Mouse (Mus musculus): ENCODE measurements around the gene Dner. TPM values are rescaled to one million over a fixed set of nuclear protein-coding genes. Genes with fewer than 3 reads are reported as not detected.
"Not testable (repeated sequence)": the region's sequence is repeated elsewhere in the genome, so short reads cannot be mapped to it uniquely, and the experiment has no call there.

Gene Dner
- total and polyA plus RNA-seq, 3 experiments, result not detected

DNA sequence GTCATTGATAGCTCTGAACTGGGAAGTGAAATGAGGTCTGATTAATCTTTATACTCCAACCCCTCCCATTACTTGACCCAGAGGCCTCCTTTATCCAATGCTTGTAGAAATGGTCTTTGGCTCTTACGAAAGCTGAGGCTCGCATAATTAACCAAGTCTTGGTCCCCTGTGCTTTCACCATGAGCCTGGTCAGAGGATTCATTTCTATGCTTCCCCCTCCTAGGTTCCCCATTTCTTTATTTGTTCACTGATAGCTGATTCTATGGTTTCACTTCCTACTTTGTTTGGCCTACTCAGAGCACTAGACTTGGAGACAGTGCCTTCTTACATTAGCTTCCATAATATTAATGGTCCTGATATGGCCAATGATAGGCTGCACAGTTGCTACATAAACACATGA, 345.8 kb downstream of the Dner start:
- Histone ChIP-seq H3K4me1 (ENCODE audit: control insufficient read depth in 1 of 2, insufficient read depth in 2 of 2, low read length in 2 of 2) (no peaks in the 10 kb centered on the region), H3K36me3 (ENCODE audit: control insufficient read depth in 1 of 2, insufficient read depth in 2 of 2, low read length in 2 of 2) (no peaks in the 10 kb centered on the region), H3K27ac (ENCODE audit: control insufficient read depth, low read depth, low read length) (no peak overlapping the region), H3K9me3 (replicated peaks; ENCODE audit: insufficient read depth, low read length) (no peaks in the 10 kb centered on the region), H3K27me3 (ENCODE audit: control insufficient read depth in 1 of 2, insufficient read depth in 2 of 2, low read length in 2 of 2) (no peaks in the 10 kb centered on the region), H3K79me2 (ENCODE audit: control insufficient read depth, insufficient read depth, low read length, poor library complexity) (no peaks in the 10 kb centered on the region), H3K9ac (ENCODE audit: control insufficient read depth, low read depth, low read length, poor library complexity, severe bottlenecking) (no peak overlapping the region), H3K4me3 (ENCODE audit: control insufficient read depth in 1 of 2, insufficient read depth in 1 of 2, low read depth in 2 of 2, low read length in 2 of 2) (no peak overlapping the region)
- TF ChIP-seq MXI1 (IDR thresholded peaks at IDR 0.05; ENCODE audit: low read depth, low read length), result no peak
- TF ChIP-seq HCFC1 (IDR thresholded peaks at IDR 0.05; ENCODE audit: low read depth, low read length), result no peak
- TF ChIP-seq NELFE (IDR thresholded peaks at IDR 0.05; ENCODE audit: low read depth, low read length), result no peak
- no peak for TF ChIP-seq ETS1 (IDR thresholded peaks at IDR 0.05; ENCODE audit: low read depth, low read length)
- TF ChIP-seq MYC (IDR thresholded peaks at IDR 0.05; ENCODE audit: low read depth, low read length), result no peak
- TF ChIP-seq CTCF (IDR thresholded peaks at IDR 0.05 in 2 of 3, conservative IDR thresholded peaks at IDR 0.05 in 1 of 3; ENCODE audit: control insufficient read depth in 1 of 3, insufficient read depth in 1 of 3, low read depth in 2 of 3, low read length in 3 of 3, poor library complexity in 1 of 3, severe bottlenecking in 1 of 3), result no peak
- TF ChIP-seq UBTF (IDR thresholded peaks at IDR 0.05; ENCODE audit: borderline replicate concordance, insufficient read depth, low read depth, low read length), result no peak
- TF ChIP-seq ZMIZ1 (IDR thresholded peaks at IDR 0.05; ENCODE audit: low read depth, low read length), result no peak
- no peak for TF ChIP-seq MYB (IDR thresholded peaks at IDR 0.05; ENCODE audit: low read depth, low read length)
- TF ChIP-seq RCOR1 (IDR thresholded peaks at IDR 0.05; ENCODE audit: low read depth, low read length), result no peak
- DNase-seq (ENCODE audit: low read depth, low spot score), result no peak

GRCm38 (mm10) chr1:84347796-84348476, 348.1 kb downstream of the Dner start:
- Histone ChIP-seq H3K27ac (ENCODE audit: control insufficient read depth, low read depth, low read length) (no peak overlapping the region), H3K9me3 (replicated peaks; ENCODE audit: insufficient read depth, low read length) (no peaks in the 10 kb centered on the region)
- TF ChIP-seq ETS1 (IDR thresholded peaks at IDR 0.05; ENCODE audit: low read depth, low read length), result no peak
- TF ChIP-seq TAL1 (IDR thresholded peaks at IDR 0.05; ENCODE audit: low read length), result no peak
- no peak for TF ChIP-seq ZMIZ1 (IDR thresholded peaks at IDR 0.05; ENCODE audit: low read depth, low read length)
- no peak for TF ChIP-seq ZKSCAN1 (IDR thresholded peaks at IDR 0.05; ENCODE audit: low read depth, low read length)
- TF ChIP-seq CHD2 (IDR thresholded peaks at IDR 0.05; ENCODE audit: low read length), result no peak
- TF ChIP-seq MAX (IDR thresholded peaks at IDR 0.05; ENCODE audit: low read length), result no peak
- no peak for TF ChIP-seq POLR2AphosphoS5 (IDR thresholded peaks at IDR 0.05; ENCODE audit: borderline replicate concordance, low read depth, low read length)
- no peak for TF ChIP-seq ZNF384 (IDR thresholded peaks at IDR 0.05; ENCODE audit: low read depth, low read length)
- no peak for TF ChIP-seq NRF1 (IDR thresholded peaks at IDR 0.05; ENCODE audit: insufficient read depth, low read depth, low read length, poor library complexity, severe bottlenecking)
- TF ChIP-seq MXI1 (IDR thresholded peaks at IDR 0.05; ENCODE audit: low read depth, low read length), result no peak
- TF ChIP-seq JUND (IDR thresholded peaks at IDR 0.05; ENCODE audit: low read depth, low read length), result no peak
- TF ChIP-seq GATA1 (IDR thresholded peaks at IDR 0.05; ENCODE audit: low read depth, low read length), result no peak
- TF ChIP-seq CHD1 (IDR thresholded peaks at IDR 0.05; ENCODE audit: low read depth, low read length), result no peak
- TF ChIP-seq UBTF (IDR thresholded peaks at IDR 0.05; ENCODE audit: borderline replicate concordance, insufficient read depth, low read depth, low read length), result no peak
- no peak for TF ChIP-seq MAFK (IDR thresholded peaks at IDR 0.05; ENCODE audit: borderline replicate concordance, low read depth, low read length)

DNA sequence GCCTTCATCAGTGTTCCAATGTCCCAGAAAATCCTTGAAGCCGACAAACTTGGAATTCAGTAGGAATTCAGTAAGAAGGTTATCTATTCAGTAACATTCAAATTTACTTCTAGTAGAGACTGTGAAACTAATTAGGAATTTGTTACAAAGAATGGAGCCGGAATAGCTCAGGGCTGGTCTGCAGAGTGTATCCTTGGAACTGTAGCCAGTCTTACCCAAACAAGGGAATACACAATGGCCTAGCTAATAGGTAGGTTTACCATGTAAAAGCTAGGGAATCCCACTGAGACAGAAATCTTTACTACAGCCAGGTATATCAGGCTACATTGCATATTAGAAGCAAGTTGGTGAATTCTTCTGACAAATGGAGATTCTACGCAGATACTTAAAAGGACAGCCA, 363.2 kb downstream of the Dner start:
- not testable (repeated sequence) for H3K27ac ChIP-seq (ENCODE audit: control insufficient read depth, low read depth, low read length); H3K9ac ChIP-seq (ENCODE audit: control insufficient read depth, low read depth, low read length, poor library complexity, severe bottlenecking); H3K27me3 ChIP-seq (ENCODE audit: control insufficient read depth in 1 of 2, insufficient read depth in 2 of 2, low read length in 2 of 2); DNase-seq (ENCODE audit: low read depth, low spot score); H3K4me1 ChIP-seq (ENCODE audit: control insufficient read depth in 1 of 2, insufficient read depth in 2 of 2, low read length in 2 of 2); H3K9me3 ChIP-seq (replicated peaks; ENCODE audit: insufficient read depth, low read length); H3K36me3 ChIP-seq (ENCODE audit: control insufficient read depth in 1 of 2, insufficient read depth in 2 of 2, low read length in 2 of 2); H3K79me2 ChIP-seq (ENCODE audit: control insufficient read depth, insufficient read depth, low read length, poor library complexity); H3K4me3 ChIP-seq (ENCODE audit: control insufficient read depth in 1 of 2, insufficient read depth in 1 of 2, low read depth in 2 of 2, low read length in 2 of 2)

More at GRCm38 (mm10) chr1:84347796-84348476, 348.1 kb downstream of the Dner start:
- no peaks in the 10 kb centered on the region for H3K4me1 ChIP-seq (ENCODE audit: control insufficient read depth in 1 of 2, insufficient read depth in 2 of 2, low read length in 2 of 2)
- H3K36me3 ChIP-seq (ENCODE audit: control insufficient read depth in 1 of 2, insufficient read depth in 2 of 2, low read length in 2 of 2), result no peaks in the 10 kb centered on the region
- DNase-seq (ENCODE audit: low read depth, low spot score), result no peak
- no peak overlapping the region for H3K9ac ChIP-seq (ENCODE audit: control insufficient read depth, low read depth, low read length, poor library complexity, severe bottlenecking)
- no peaks in the 10 kb centered on the region for H3K79me2 ChIP-seq (ENCODE audit: control insufficient read depth, insufficient read depth, low read length, poor library complexity)
- H3K4me3 ChIP-seq (ENCODE audit: control insufficient read depth in 1 of 2, insufficient read depth in 1 of 2, low read depth in 2 of 2, low read length in 2 of 2), result no peak overlapping the region
- H3K27me3 ChIP-seq (ENCODE audit: control insufficient read depth in 1 of 2, insufficient read depth in 2 of 2, low read length in 2 of 2), result no peaks in the 10 kb centered on the region

DNA sequence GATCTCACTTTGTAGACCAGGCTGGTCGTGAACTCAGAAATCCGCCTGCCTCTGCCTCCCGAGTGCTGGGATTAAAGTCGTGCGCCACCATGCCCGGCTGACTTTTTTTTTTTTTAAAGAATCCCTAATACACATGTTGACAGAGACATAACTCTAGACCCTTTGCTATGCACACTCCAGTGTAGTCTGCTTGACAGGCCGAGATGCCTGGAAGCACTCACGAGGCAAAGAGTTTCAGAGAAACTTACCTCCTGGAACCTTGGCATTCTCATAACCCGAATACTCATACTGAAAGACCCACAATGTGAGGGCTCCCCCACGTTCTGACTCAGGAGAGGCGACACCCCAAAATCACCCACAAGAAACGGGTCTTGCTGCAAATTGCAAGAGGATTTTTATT, 364.2 kb downstream of the Dner start:
- not testable (repeated sequence) for DNase-seq (ENCODE audit: low read depth, low spot score); H3K9ac ChIP-seq (ENCODE audit: control insufficient read depth, low read depth, low read length, poor library complexity, severe bottlenecking); H3K27me3 ChIP-seq (ENCODE audit: control insufficient read depth in 1 of 2, insufficient read depth in 2 of 2, low read length in 2 of 2); H3K27ac ChIP-seq (ENCODE audit: control insufficient read depth, low read depth, low read length); H3K79me2 ChIP-seq (ENCODE audit: control insufficient read depth, insufficient read depth, low read length, poor library complexity); H3K36me3 ChIP-seq (ENCODE audit: control insufficient read depth in 1 of 2, insufficient read depth in 2 of 2, low read length in 2 of 2); H3K4me3 ChIP-seq (ENCODE audit: control insufficient read depth in 1 of 2, insufficient read depth in 1 of 2, low read depth in 2 of 2, low read length in 2 of 2); H3K9me3 ChIP-seq (replicated peaks; ENCODE audit: insufficient read depth, low read length); H3K4me1 ChIP-seq (ENCODE audit: control insufficient read depth in 1 of 2, insufficient read depth in 2 of 2, low read length in 2 of 2)

Data from MEL (cell line).